Mouse (Mus musculus): ENCODE measurements at regions not wholly inside any gene's neighbourhood (a gene's known extent, or its start where the extent isn't known, plus 50 kb on each side); places are given as distances from the start of the nearest gene placed in this dataset.

- TF ChIP-seq POLR2A (IDR thresholded peaks at IDR 0.05; ENCODE audit: borderline replicate concordance, insufficient read depth, low read length) (no peak), CTCF (IDR thresholded peaks at IDR 0.05; ENCODE audit: borderline replicate concordance, insufficient read depth, low read depth, low read length) (no peak)
These were observed 405.8 kb downstream of the Tns1 start for GRCm38 (mm10) chr1:73718421-73718820.

All from cerebellum, adult 2 months (tissue).